Mouse (Mus musculus) limb, embryonic 14.5 days (tissue): ENCODE results near the gene Ulk3. TPM values are rescaled to one million over a fixed set of nuclear protein-coding genes. Genes with fewer than 3 reads are reported as not detected.

Experiments
- ATAC-seq: fragments of 200-750 bp; cut with Nextera tagmentation; 2 replicates; pipeline ENCODE4 v1.8.0; 2017; ENCODE audit warnings: low read depth, moderate number of reproducible peaks, moderate TSS enrichment; ENCODE audit not compliant: low FRiP score
- DNase-seq: peaks from one replicate; pipeline ENCODE4 v3.0.0-alpha.2; 2015; ENCODE audit warnings: low spot score
- H3K27ac ChIP-seq: fragments of 300-500 bp; sonication (generic); replicated peaks from 2 replicates; pipeline ENCODE4 v1.5.1; 2014; ENCODE audit warnings: low read depth, mild to moderate bottlenecking, low read length, moderate library complexity, mixed read lengths
- H3K27me3 ChIP-seq: fragments of 300-500 bp; sonication (generic); 2 replicates; pipeline ENCODE4 v1.6.1; 2014; ENCODE audit warnings: low read length, mixed read lengths; ENCODE audit not compliant: control insufficient read depth, insufficient read depth
- H3K36me3 ChIP-seq: fragments of 300-500 bp; sonication (generic); 2 replicates; pipeline ENCODE4 v1.6.1; 2014; ENCODE audit warnings: mild to moderate bottlenecking, low read length, moderate library complexity, mixed read lengths; ENCODE audit not compliant: control insufficient read depth, insufficient read depth
- H3K4me1 ChIP-seq: fragments of 300-500 bp; sonication (generic); 2 replicates; pipeline ENCODE4 v1.6.1; 2014; ENCODE audit warnings: antibody characterized with exemption, low read length, mixed read lengths; ENCODE audit not compliant: control insufficient read depth, insufficient read depth
- H3K4me2 ChIP-seq: fragments of 300-500 bp; sonication (generic); replicated peaks from 2 replicates; pipeline ENCODE4 v1.6.1; 2014; ENCODE audit warnings: low read depth, mild to moderate bottlenecking, low read length, moderate library complexity; ENCODE audit not compliant: severe bottlenecking
- H3K4me3 ChIP-seq: fragments of 300-500 bp; sonication (generic); replicated peaks from 2 replicates; pipeline ENCODE4 v1.5.1; 2014; ENCODE audit warnings: low read length
- H3K9ac ChIP-seq: fragments of 300-500 bp; sonication (generic); 2 replicates; pipeline ENCODE4 v1.6.1; 2014; ENCODE audit warnings: mild to moderate bottlenecking, low read depth, low read length, moderate library complexity; ENCODE audit not compliant: severe bottlenecking
- H3K9me3 ChIP-seq: fragments of 300-500 bp; sonication (generic); 2 replicates; pipeline ENCODE4 v1.6.1; 2016; ENCODE audit warnings: low read length; ENCODE audit not compliant: control insufficient read depth
- POLR2A ChIP-seq: fragments of 200-500 bp; IDR thresholded peaks from 2 replicates; pipeline ENCODE4 v1.8.0; 2012; ENCODE audit warnings: inconsistent platforms, mild to moderate bottlenecking, moderate library complexity, borderline replicate concordance; ENCODE audit not compliant: insufficient read depth, insufficient read length; ENCODE audit errors: extremely low read depth
- WGBS: fragments of 180-500 bp; shearing (Covaris S2); extraction: QIAGEN DNeasy Blood & Tissue Kit; methylation state at CpG from one replicate; pipeline ENCODE4 v1.1.7; 2014; 5-methylcytosine and 5-hydroxymethylcytosine counted together
- polyA plus RNA-seq, 2 experiments: library from polyadenylated mRNA; depleted of rRNA in 1 of 2; stranded (reverse) in 1 of 2; unstranded in 1 of 2; fragments of >200 nt; fragmentation: Nextera tagmentation in 1 of 2; extraction: Ambion mirVana in 1 of 2; gene quantifications; 2 replicates each; pipeline versions ENCODE4 v1.2.1 to v1.2.3; 2012 to 2014

The Ulk3 gene
- polyA plus RNA-seq, 2 experiments: 13.1 to 41.7 TPM

GRCm38 (mm10) chr9:57560861-57561710, 28.2 kb upstream of the Ulk3 start, which contains the start of gene Scamp2:
Scamp2 (plus strand) TSS chr9:57560943.
- DNase-seq: peak; percentile 95
- Histone ChIP-seq H3K36me3 (no peaks in the 10 kb centered on the region), H3K9me3 (no peaks in the 10 kb centered on the region), H3K4me1 (peaks cover 19% of the 10 kb centered on the region), H3K27me3 (no peaks in the 10 kb centered on the region), H3K9ac (peak within 1 kb of the TSS; percentile 66), H3K4me3 (peak within 1 kb of the TSS; percentile 69), H3K27ac (peak within 1 kb of the TSS; percentile 63; the same call in 1 of the 2 replicates), H3K4me2 (peak within 1 kb of the TSS; percentile 87)
- peak; percentile 99 for ATAC-seq
- peak; percentile 52; the same call in 1 of the 2 replicates for TF ChIP-seq POLR2A
- 1% methylated on average over 37 of the region's 37 CpGs for WGBS

- WGBS: 75% methylated on average over 13 of the region's 13 CpGs
- ATAC-seq: no peak
- Histone ChIP-seq H3K4me3 (peak overlapping the region; percentile 69), H3K9ac (peak overlapping the region; percentile 66; the same call in 1 of the 2 replicates), H3K27me3 (no peaks in the 10 kb centered on the region), H3K36me3 (no peaks in the 10 kb centered on the region), H3K27ac (0 out of 2 replicates have a peak overlapping the region, but pooled peaks have one; percentile 13), H3K4me1 (peaks cover 24% of the 10 kb centered on the region), H3K9me3 (no peaks in the 10 kb centered on the region), H3K4me2 (peak overlapping the region; percentile 87)
- DNase-seq: no peak
- no peak for TF ChIP-seq POLR2A
These were observed 27.5 kb upstream of the Ulk3 start for GRCm38 (mm10) chr9:57561711-57562099.

DNA sequence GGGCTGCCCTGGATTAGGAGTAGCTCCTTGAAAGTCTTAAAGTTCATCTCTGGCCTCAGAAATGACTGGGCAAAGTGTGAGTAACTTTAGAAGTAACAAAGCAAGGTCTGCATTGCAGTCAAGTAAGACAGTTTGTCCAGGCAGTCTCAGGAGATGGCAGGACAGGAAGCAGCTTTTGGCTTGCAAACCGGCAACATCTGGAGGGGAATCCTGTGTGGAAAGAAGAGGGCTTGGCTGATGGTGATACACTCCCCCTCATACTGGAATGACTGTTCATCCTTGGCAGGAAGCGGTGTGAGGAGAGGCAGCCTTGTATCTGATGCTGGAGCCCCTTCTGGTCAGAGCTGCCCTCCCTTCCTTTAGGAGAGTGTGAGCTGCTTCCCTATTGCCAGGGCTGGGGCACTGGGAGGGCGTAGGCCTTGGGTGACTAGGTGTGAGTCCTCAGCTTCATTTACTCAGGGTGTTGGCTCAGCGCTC, 26.3 kb upstream of the Ulk3 start:
- Histone ChIP-seq H3K4me3 (no peak overlapping the region), H3K4me1 (peaks cover 27% of the 10 kb centered on the region), H3K4me2 (peak overlapping the region; percentile 11; the same call in 1 of the 2 replicates), H3K36me3 (peaks cover 3% of the 10 kb centered on the region), H3K9me3 (no peaks in the 10 kb centered on the region), H3K9ac (no peak overlapping the region), H3K27me3 (no peaks in the 10 kb centered on the region), H3K27ac (0 out of 2 replicates have a peak overlapping the region, but pooled peaks have one; percentile 4)
- WGBS: 77% methylated on average over 4 of the region's 4 CpGs
- DNase-seq (peak; percentile 24), ATAC-seq (no peak)
- no peak for TF ChIP-seq POLR2A

GRCm38 (mm10) chr9:57564609-57565008, 24.6 kb upstream of the Ulk3 start:
- Histone ChIP-seq H3K4me2 (no peak overlapping the region), H3K36me3 (peaks cover 20% of the 10 kb centered on the region), H3K4me1 (peaks cover 27% of the 10 kb centered on the region), H3K4me3 (no peak overlapping the region), H3K27me3 (no peaks in the 10 kb centered on the region), H3K9ac (no peak overlapping the region), H3K27ac (no peak overlapping the region), H3K9me3 (no peaks in the 10 kb centered on the region)
- no peak for ATAC-seq
- TF ChIP-seq POLR2A: no peak
- WGBS: 87% methylated on average over 6 of the region's 6 CpGs
- DNase-seq: no peak

DNA sequence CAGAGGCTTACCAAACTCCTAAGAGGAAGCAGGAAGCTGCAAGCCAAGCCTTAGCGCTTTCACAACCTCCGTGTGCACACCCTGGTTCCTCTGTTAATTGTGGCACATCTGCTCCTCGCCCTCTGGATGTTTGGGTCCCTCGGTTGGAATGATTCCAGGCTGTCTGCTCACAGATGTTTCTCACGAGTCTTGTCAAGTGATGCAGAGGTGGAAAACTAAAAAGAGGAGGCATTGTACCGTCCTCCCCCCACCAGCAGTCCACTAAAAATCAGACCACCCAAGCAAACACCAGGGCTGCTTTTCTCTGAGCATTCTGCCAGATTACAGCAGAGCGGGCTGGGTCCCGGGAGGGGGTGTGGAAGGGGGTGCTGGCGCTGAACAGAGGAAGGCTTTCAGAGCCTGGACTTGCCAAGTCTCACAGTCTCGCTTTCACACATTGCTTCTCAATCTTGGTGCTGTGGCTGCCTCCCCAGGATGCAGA, 23.5 kb upstream of the Ulk3 start:
- Histone ChIP-seq H3K4me1 (peaks cover 27% of the 10 kb centered on the region), H3K27me3 (no peaks in the 10 kb centered on the region), H3K4me3 (no peak overlapping the region), H3K36me3 (peaks cover 25% of the 10 kb centered on the region), H3K9ac (peak overlapping the region; percentile 3; the same call in 1 of the 2 replicates), H3K9me3 (no peaks in the 10 kb centered on the region), H3K4me2 (peak overlapping the region; percentile 18), H3K27ac (peak overlapping the region; percentile 81)
- WGBS: 34% methylated on average over 10 of the region's 10 CpGs
- DNase-seq (peak; percentile 70), ATAC-seq (peak; percentile 48)
- no peak for TF ChIP-seq POLR2A
